Mouse (Mus musculus): ENCODE data around the gene 1700012A03Rik.

The 1700012A03Rik gene

GRCm38 (mm10) chr6:32052135-32052915 is 2.3 kb downstream of the 1700012A03Rik start:
- DNase-seq (ENCODE audit: low read depth, low spot score) = no peak
- Histone ChIP-seq H3K27me3 (ENCODE audit: control insufficient read depth, insufficient read depth, low read length, poor library complexity, severe bottlenecking) (no peaks in the 10 kb centered on the region), H3K36me3 (ENCODE audit: control insufficient read depth, insufficient read depth, low read length, poor library complexity, severe bottlenecking) (no peaks in the 10 kb centered on the region)

GRCm38 (mm10) chr6:32056525-32056924 is 6.5 kb downstream of the 1700012A03Rik start:
- Histone ChIP-seq H3K27me3 (ENCODE audit: control insufficient read depth, insufficient read depth, low read length, poor library complexity, severe bottlenecking) (no peaks in the 10 kb centered on the region), H3K36me3 (ENCODE audit: control insufficient read depth, insufficient read depth, low read length, poor library complexity, severe bottlenecking) (no peaks in the 10 kb centered on the region)
- no peak for DNase-seq (ENCODE audit: low read depth, low spot score)

- no peak for DNase-seq (ENCODE audit: low read depth, low spot score)
- Histone ChIP-seq H3K36me3 (ENCODE audit: control insufficient read depth, insufficient read depth, low read length, poor library complexity, severe bottlenecking) (no peaks in the 10 kb centered on the region), H3K27me3 (ENCODE audit: control insufficient read depth, insufficient read depth, low read length, poor library complexity, severe bottlenecking) (no peaks in the 10 kb centered on the region)
Measured at GRCm38 (mm10) chr6:32058571-32058970, 8.5 kb downstream of the 1700012A03Rik start.

GRCm38 (mm10) chr6:32060641-32061040 is 10.6 kb downstream of the 1700012A03Rik start:
- no peaks in the 10 kb centered on the region for H3K36me3 ChIP-seq (ENCODE audit: control insufficient read depth, insufficient read depth, low read length, poor library complexity, severe bottlenecking)
- no peaks in the 10 kb centered on the region for H3K27me3 ChIP-seq (ENCODE audit: control insufficient read depth, insufficient read depth, low read length, poor library complexity, severe bottlenecking)
- no peak for DNase-seq (ENCODE audit: low read depth, low spot score)

GRCm38 (mm10) chr6:32061266-32061665 is 11.2 kb downstream of the 1700012A03Rik start:
- Histone ChIP-seq H3K36me3 (ENCODE audit: control insufficient read depth, insufficient read depth, low read length, poor library complexity, severe bottlenecking) (no peaks in the 10 kb centered on the region), H3K27me3 (ENCODE audit: control insufficient read depth, insufficient read depth, low read length, poor library complexity, severe bottlenecking) (no peaks in the 10 kb centered on the region)
- DNase-seq (ENCODE audit: low read depth, low spot score) = no peak

GRCm38 (mm10) chr6:32065789-32066510 is 15.9 kb downstream of the 1700012A03Rik start:
- no peaks in the 10 kb centered on the region for H3K27me3 ChIP-seq (ENCODE audit: control insufficient read depth, insufficient read depth, low read length, poor library complexity, severe bottlenecking)
- DNase-seq (ENCODE audit: low read depth, low spot score) = no peak
- H3K36me3 ChIP-seq (ENCODE audit: control insufficient read depth, insufficient read depth, low read length, poor library complexity, severe bottlenecking) = no peaks in the 10 kb centered on the region

GRCm38 (mm10) chr6:32072161-32072560 is 22.1 kb downstream of the 1700012A03Rik start:
- Histone ChIP-seq H3K36me3 (ENCODE audit: control insufficient read depth, insufficient read depth, low read length, poor library complexity, severe bottlenecking) (no peaks in the 10 kb centered on the region), H3K27me3 (ENCODE audit: control insufficient read depth, insufficient read depth, low read length, poor library complexity, severe bottlenecking) (no peaks in the 10 kb centered on the region)
- no peak for DNase-seq (ENCODE audit: low read depth, low spot score)

- H3K36me3 ChIP-seq (ENCODE audit: control insufficient read depth, insufficient read depth, low read length, poor library complexity, severe bottlenecking) = no peaks in the 10 kb centered on the region
- DNase-seq (ENCODE audit: low read depth, low spot score) = no peak
- H3K27me3 ChIP-seq (ENCODE audit: control insufficient read depth, insufficient read depth, low read length, poor library complexity, severe bottlenecking) = no peaks in the 10 kb centered on the region
Measured at GRCm38 (mm10) chr6:32093312-32093711, 43.3 kb downstream of the 1700012A03Rik start.

GRCm38 (mm10) chr6:32105547-32106275 is 55.7 kb downstream of the 1700012A03Rik start:
- Histone ChIP-seq H3K27me3 (ENCODE audit: control insufficient read depth, insufficient read depth, low read length, poor library complexity, severe bottlenecking) (no peaks in the 10 kb centered on the region), H3K36me3 (ENCODE audit: control insufficient read depth, insufficient read depth, low read length, poor library complexity, severe bottlenecking) (no peaks in the 10 kb centered on the region)
- no peak for DNase-seq (ENCODE audit: low read depth, low spot score)
